Mouse (Mus musculus): ENCODE measurements around the gene Tmem151a.
"Not testable (repeated sequence)": the region's sequence is repeated elsewhere in the genome, so short reads cannot be mapped to it uniquely, and the experiment has no call there.

The Tmem151a gene

DNA sequence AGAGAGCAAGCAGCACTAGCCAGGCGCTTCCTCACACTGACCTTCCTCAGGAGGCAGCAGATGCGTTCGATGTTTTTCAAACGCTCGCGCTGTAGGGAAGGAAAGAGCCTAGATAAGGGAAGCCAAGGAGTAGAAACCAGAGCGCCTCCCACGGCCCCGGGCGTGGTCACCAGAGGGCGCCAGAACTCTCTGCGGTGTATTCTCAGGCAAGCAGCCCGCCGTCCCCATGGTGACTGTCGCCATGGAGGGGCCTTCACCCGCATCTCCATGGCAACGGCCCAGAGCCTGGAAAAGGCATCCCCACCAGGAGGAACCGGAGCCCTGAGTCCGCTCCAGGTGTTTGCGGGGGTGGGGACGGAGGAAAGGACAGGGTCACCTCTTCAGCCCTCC is 8.9 kb upstream of the Tmem151a start:
- DNase-seq, result peak; percentile 99

GRCm38 (mm10) chr19:5093481-5094242 is 8.3 kb upstream of the Tmem151a start:
- DNase-seq, result no peak

- DNase-seq, result no peak
These were observed 6.8 kb upstream of the Tmem151a start for GRCm38 (mm10) chr19:5092083-5092482.

GRCm38 (mm10) chr19:5089324-5089723 is 4.0 kb upstream of the Tmem151a start:
- DNase-seq, result no peak

DNA sequence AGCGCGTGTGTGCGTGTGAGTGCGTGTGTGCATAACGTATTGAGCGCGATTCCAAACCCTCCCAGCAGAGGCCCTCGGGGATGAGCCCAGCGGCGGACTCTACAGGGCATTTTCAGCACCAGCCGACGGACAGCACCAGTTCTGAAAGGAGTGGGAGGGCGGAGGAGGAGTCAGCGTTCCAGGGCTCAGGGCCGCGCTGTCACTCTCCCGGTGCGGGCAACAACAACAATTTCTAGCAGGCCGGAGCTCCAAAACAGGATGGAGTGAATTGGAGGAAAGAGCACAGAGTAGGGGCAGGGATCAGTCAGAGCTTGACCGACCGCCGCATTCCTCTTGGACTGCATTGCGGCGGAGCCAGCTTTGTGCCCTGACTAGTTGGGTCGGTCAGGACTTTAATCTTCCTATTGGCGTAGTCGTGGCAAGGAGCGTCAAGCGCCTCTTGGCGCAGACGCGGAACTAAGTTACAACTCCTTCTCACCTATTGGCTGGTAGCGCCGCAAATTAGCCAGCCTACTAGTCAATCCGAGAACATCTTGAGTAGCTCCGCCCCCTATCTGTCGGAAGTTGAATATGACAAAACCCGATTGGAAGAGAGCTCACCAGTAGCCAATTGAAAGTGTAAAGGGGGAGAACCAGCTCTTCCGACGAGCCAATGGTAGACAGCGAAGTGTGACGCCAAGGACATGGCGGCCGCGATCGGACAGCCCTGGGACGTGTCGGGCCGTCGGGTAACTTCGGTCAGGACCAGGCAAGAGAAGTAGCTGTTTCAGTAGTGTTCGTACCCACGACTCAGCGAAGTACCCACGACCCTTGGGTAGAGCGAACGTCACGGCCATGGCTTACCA is 2.8 kb upstream of the Tmem151a start, which contains the start of gene Yif1a:
Gene Yif1a (plus strand): TSS at position 655 of the 845 bp plus-strand sequence.
- peak; percentile 87 for DNase-seq

DNA sequence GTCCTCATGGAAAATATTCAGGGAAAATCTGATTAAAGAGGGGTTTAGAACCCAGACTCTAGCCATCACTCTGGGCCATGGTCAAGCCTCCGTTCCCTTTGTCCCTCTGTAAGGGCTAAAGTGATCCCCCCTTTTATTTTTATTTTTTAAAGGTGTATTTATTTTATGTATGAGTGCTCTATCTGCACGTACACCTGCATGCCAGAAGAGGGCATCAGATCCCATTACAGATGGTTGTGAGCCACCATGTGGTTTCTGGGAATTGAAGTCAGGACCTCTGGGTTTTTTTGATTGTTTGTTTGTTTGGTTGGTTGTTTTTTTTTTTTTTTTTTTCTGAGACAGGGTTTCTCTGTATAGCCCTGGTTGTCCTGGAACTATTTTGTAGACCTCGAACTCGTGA is 1.2 kb upstream of the Tmem151a start:
- DNase-seq, result not testable (repeated sequence)

DNA sequence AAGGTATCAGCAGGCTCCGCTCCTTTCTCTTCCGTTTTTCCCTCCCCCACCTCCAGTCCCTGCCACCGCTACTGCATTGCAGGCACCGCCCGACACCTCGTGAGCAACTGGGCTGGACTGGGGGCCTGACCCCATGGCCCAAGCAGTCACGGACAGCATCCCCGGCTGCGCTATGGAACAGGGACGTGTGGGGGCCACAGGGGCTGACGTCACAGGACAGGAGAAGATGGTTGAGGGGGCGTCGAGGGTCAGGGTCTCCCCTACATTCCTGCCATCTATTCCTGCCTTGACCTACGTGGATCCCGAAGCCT is 542 bp downstream of the Tmem151a start:
- DNase-seq, result no peak

DNA sequence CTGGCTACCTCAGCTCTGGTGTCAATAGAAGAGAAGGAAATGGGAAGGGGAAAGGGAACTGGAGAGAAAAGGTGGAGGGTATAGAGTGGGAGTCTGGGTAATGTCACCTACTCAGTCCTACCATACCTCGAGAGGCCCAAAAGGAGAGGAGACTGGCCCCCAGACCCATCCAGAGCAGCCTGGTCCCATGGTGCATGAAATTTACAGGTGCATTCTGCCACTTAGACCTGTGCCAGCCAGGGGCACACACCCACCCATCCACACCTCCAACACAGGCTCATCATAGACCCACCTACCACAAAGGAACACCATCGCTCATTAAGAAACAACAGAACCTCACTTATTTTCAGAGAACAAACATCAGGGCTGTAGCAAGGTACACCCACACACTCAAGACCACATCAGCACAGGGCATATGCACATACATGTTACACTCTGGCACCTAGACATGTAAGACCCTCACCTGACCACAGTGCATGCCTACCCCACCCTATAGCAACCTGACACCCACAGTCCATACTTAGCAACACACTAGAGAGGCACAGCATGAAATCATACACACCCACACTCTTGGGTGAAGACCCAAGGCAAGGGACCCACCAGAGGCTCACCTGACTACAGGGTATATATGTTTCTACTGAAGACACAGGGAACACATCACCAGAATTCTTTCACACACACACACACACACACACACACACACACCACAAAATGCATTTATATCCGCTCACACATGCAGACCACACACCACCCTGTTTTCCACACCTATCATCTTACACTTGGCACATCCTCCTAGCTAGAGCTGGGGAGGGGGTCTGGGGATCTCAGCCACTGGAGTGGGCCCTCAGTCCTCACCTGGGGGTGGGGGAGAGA is 1.1 kb downstream of the Tmem151a start:
- no peak for DNase-seq

DNA sequence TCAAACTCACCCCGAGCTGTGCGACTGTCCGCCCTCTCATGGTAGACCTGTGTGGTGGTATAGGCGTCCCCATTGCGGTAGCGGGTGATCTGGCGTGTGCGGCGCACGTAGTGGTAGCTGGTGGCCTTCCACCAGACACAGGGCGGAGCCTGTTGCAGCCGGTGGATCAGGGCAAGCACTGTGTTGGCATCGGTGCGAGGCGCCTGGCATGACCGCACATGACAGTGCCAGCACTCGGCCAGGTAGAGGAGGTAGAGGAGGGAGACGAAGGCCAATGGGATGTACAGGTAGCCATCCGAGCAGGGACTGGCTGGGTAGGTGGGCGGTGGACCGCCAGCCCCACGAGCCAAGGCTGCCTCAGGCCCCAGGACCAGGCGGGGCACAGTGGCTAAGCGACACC is 2.7 kb downstream of the Tmem151a start:
- no peak for DNase-seq

DNA sequence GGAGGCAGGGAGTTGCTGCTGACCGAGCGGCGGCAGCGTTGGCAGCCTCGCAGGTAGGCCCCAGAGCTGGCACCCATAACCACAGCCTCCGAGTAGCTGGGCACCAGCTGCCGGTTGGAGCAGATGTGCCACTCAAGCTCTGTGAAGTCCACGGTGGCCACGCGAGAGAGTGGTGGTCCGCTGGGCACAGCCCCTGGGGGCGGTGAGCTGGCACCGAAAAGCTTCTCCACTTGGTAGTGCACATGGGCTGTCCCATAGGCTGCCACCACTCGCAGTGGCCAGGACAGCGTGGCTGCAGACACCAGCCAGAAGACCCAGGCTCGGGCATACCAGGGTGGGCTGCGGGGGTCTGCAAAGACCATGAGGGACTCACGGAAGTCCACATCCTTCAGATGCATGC is 3.3 kb downstream of the Tmem151a start:
- no peak for DNase-seq

DNA sequence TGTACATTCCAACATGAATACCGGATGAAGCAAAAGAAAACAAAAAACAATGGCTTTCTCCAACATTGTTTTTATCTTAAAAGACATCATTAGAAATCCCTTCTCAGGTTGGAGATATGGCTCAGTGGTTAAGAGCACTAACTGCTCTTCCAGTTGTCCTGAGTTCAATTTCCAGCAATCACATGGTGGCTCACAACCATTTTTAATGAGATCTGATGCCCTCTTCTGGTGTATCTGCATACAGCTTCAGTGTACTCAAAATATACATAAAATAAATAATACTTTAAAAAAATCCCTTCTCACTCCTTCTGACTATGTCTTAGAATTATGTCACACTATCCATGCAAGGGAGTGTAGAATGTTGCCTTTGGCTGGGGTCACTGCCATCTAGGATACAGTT is 6.1 kb downstream of the Tmem151a start:
- no peak for DNase-seq

DNA sequence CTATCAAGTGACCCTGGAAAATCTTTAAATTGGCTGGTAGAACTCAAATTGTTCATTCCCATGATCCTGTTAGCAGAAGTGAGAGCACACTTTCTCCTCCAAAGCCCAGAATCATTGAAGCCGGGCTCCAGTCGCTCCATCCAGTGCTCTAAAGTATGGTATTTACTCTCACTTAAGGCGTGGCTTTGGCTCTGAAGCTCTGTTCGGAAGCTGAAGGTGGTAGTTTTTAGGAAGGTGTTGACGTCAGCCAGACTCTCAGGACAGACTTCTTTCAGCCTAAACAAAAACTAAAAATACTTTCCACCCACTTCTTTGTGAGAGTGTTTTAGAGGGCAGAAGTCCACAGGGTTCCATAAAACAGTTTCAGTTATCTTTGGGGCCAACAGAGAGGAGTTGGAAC is 11.8 kb downstream of the Tmem151a start:
- no peak for DNase-seq

- peak; percentile 64 for DNase-seq
These were observed 12.3 kb downstream of the Tmem151a start for GRCm38 (mm10) chr19:5073028-5073427.

DNA sequence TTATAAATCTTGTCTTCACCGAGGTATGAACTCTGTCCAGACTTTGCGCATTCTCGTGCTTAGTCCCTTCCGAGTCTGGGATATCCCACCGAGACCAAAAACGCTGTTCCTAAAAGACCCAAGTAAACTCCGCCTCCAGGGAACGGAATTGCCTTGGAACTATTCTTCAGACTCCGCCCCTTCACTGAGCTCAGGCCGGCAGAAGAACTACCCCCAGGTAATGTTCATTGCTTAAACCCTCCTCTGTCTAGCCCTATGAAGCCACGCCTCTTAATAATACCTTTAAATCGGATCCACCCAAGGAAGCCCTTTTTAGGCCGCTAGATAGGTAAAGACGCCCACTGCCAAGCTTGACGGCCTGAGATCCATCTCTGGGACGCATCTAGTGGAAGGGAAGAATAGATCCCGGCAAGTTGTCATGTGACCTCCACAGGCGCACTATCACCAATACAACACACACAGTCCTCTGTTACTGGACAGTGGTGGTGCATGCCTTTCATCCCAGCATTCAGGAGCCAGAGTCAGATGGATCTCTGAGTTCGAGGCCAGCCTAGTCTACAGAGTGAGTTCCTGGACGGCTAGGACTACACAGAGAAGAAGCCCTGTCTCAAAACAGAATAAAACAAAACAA is 12.8 kb downstream of the Tmem151a start:
- DNase-seq, result no peak

GRCm38 (mm10) chr19:5071545-5072369 is 13.6 kb downstream of the Tmem151a start:
- DNase-seq, result no peak

- no peak for DNase-seq
These were observed 14.3 kb downstream of the Tmem151a start for GRCm38 (mm10) chr19:5071077-5071476.

DNA sequence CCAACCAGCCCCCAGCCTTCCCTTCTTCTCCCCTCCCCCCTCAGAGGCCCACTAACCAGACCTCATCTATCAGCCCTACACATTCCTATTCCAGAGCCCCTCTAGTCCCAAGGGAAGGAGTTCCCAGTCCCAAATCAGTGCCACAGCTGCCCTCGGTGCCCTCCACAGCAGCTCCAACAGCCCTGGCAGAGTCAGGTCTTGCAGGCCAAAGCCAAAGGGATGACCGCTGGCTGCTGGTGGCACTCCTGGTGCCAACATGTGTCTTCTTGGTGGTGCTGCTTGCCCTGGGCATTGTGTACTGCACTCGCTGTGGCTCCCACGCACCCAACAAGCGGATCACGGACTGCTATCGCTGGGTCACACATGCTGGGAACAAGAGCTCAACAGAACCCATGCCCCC is 15.4 kb downstream of the Tmem151a start:
- DNase-seq, result no peak

DNA sequence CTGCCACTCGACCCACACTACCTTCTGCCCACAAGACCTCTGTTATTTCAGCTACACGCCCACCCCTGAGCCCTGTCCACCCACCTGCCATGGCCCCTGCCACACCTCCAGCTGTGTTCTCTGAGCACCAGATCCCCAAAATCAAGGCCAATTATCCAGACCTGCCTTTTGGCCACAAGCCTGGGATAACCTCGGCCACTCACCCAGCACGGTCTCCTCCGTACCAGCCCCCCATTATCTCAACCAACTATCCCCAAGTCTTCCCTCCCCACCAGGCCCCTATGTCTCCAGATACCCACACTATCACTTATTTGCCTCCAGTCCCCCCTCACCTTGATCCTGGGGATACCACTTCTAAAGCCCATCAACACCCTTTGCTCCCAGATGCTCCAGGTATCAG is 15.8 kb downstream of the Tmem151a start:
- DNase-seq, result no peak

GRCm38 (mm10) chr19:5068570-5069234 is 16.6 kb downstream of the Tmem151a start:
- no peak for DNase-seq

DNA sequence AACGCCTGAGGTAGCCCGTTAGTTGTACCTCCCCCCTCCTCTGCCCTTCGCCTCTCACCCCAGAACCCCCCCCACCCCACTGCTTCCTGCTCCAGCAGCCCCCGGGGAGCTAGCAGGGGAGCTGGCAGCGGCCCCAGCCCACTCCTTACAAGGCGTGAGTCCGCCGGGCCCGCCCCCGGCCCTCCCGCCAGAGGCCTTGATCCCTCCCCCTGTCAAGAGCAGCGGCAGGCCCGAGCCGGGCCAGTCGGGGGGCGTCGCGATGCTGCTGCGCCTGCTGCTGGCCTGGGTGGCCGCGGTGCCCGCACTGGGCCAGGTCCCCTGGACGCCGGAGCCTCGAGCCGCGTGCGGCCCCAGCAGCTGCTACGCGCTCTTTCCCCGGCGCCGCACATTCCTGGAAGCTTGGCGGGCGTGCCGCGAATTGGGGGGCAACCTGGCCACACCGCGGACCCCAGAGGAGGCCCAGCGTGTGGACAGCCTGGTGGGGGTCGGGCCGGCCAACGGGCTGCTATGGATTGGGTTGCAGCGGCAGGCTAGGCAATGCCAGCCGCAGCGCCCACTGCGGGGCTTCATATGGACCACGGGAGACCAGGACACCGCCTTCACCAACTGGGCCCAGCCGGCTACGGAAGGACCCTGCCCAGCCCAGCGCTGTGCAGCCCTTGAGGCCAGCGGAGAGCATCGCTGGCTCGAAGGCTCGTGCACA is 17.3 kb downstream of the Tmem151a start, which contains the start of gene Cd248:
Gene Cd248 (plus strand): TSS at position 212 of the 703 bp plus-strand sequence.
- no peak for DNase-seq

Data from right cerebral cortex, postnatal 14 days (tissue).